Mouse (Mus musculus) thymus, postnatal 4 days (tissue): Measurements from ENCODE around the gene Zfp956.

Experiments
- DNase-seq: peaks from one replicate; pipeline ENCODE4 v3.0.0; 2021

The Zfp956 gene

GRCm38 (mm10) chr6:47974599-47974998, 21.4 kb downstream of the Zfp956 start:
- DNase-seq = peak; percentile 52

- peak; percentile 79 for DNase-seq
Measured at GRCm38 (mm10) chr6:47978897-47979368, 25.7 kb downstream of the Zfp956 start.

GRCm38 (mm10) chr6:47983936-47984335, 30.7 kb downstream of the Zfp956 start:
- no peak for DNase-seq

- no peak for DNase-seq
Measured at GRCm38 (mm10) chr6:47995661-47996060, 42.5 kb downstream of the Zfp956 start.

- DNase-seq = no peak
Measured at GRCm38 (mm10) chr6:48010727-48011126, 57.5 kb downstream of the Zfp956 start.
